Comparison of ENCODE assay signal across 25 mouse cellular contexts in the genomic region with DNA sequence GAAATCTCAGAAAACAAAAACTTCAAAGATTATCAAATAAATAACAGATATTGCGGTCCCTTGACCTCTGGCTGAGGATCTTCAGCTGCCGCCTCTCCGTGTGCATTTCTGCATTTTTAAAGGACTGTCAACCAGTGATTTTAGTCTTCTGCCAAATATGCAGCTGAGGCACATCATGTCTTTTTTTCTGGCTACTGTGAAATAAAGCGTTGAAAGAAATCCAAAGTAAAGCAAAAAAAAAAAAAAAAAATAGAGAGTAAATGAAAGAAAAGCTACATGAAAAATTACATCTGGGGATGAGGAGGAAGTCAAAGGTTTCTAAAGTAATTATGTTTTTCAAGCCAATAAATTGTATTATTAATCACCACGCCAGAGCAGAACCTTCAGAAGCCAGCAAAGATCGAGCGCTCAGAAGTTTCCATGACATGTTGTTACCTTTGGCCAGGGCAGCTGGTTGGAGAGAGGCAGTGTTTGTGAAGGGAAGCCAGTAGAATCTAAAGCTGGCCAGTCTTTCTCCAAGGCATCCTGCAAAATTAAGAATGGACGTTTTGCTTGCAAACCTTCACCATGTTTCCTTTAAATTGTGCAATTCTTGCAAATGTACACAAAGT.
A peak's percentile ranks its signal among the peaks of the same experiment; 100 is the strongest.
DNase-seq lines count a peak whose midpoint lies in the region; ATAC-seq and TF ChIP-seq lines count a peak whose summit lies in the region.
"Had no signal": no experiment of that assay in that cellular context is flagged by ENCODE, and none has a peak within 500 bp of the region (broad histone marks: within the 10 kb centered on the region; RNA-seq: fewer than 3 reads in every experiment).

No protein-coding gene starts in this region.

- H3K9ac ChIP-seq in heart, embryonic 12.5 days: no peak overlapping the region
- no peak overlapping the region; the same call in 1 of the 2 replicates for H3K9ac ChIP-seq in embryonic facial prominence, embryonic 14.5 days (ENCODE audit: low read depth, low read length)
- H3K9ac ChIP-seq in hindbrain, embryonic 14.5 days: no peak overlapping the region
- H3K9ac ChIP-seq: embryonic facial prominence, embryonic 12.5 days; heart, embryonic 15.5 days; limb, embryonic 12.5 days; liver, postnatal 0 days; neural tube, embryonic 12.5 days had no signal

- DNase-seq in heart, adult 8-10 months (ENCODE audit: low spot score): no peak
- DNase-seq in embryonic facial prominence, embryonic 14.5 days (ENCODE audit: low spot score): peak; percentile 33
- peak; percentile 25 for DNase-seq in kidney, adult 2 months
- peak; percentile 58 for DNase-seq in kidney, postnatal 10 days
- DNase-seq in thymus, postnatal 25 days: no peak
- DNase-seq in hindbrain, embryonic 14.5 days (ENCODE audit: low spot score): no peak
- DNase-seq: adrenal gland, postnatal 14 days; cerebellum, adult 9-10 months; gastrocnemius, postnatal 25 days; heart, adult 18-20 months; heart, postnatal 4 days; liver, postnatal 0 days; lung, postnatal 14 days; midbrain, embryonic 14.5 days; right cerebral cortex, postnatal 14 days had no signal

- 65% methylated on average over 8 of the region's 8 CpGs for WGBS in heart, embryonic 12.5 days
- 62% methylated on average over 8 of the region's 8 CpGs for WGBS in embryonic facial prominence, embryonic 14.5 days
- 58% methylated on average over 8 of the region's 8 CpGs for WGBS in kidney, adult 2 months
- 74% methylated on average over 8 of the region's 8 CpGs for WGBS in hindbrain, embryonic 14.5 days

- no peaks in the 10 kb centered on the region for H3K36me3 ChIP-seq in heart, embryonic 12.5 days
- no peaks in the 10 kb centered on the region for H3K36me3 ChIP-seq in embryonic facial prominence, embryonic 14.5 days (ENCODE audit: control insufficient read depth, insufficient read depth, low read length)
- H3K36me3 ChIP-seq in kidney, adult 2 months (ENCODE audit: control insufficient read depth, insufficient read depth, low read length): no peaks in the 10 kb centered on the region
- H3K36me3 ChIP-seq in hindbrain, embryonic 14.5 days (replicated peaks; ENCODE audit: control insufficient read depth, insufficient read depth): no peaks in the 10 kb centered on the region
- H3K36me3 ChIP-seq: embryonic facial prominence, embryonic 12.5 days; heart, embryonic 15.5 days; limb, embryonic 12.5 days; neural tube, embryonic 12.5 days had no signal

- no peak for TF ChIP-seq POLR2A in kidney, adult 2 months (IDR thresholded peaks at IDR 0.05; ENCODE audit: low read depth, low read length)

- no peak for TF ChIP-seq CTCF in kidney, adult 2 months (conservative IDR thresholded peaks at IDR 0.05; ENCODE audit: insufficient read depth, insufficient read length, low read depth, low read length)

- H3K4me2 ChIP-seq in heart, embryonic 12.5 days: no peak overlapping the region
- peak overlapping the region; percentile 23 for H3K4me2 ChIP-seq in embryonic facial prominence, embryonic 14.5 days (ENCODE audit: low read depth, low read length)
- no peak overlapping the region for H3K4me2 ChIP-seq in hindbrain, embryonic 14.5 days (replicated peaks)
- H3K4me2 ChIP-seq: embryonic facial prominence, embryonic 12.5 days; heart, embryonic 15.5 days; limb, embryonic 12.5 days; liver, embryonic 11.5 days; neural tube, embryonic 12.5 days had no signal

- H3K9me3 ChIP-seq in heart, embryonic 12.5 days (replicated peaks): no peaks in the 10 kb centered on the region
- no peaks in the 10 kb centered on the region for H3K9me3 ChIP-seq in embryonic facial prominence, embryonic 14.5 days (ENCODE audit: control insufficient read depth, low read length)
- no peaks in the 10 kb centered on the region for H3K9me3 ChIP-seq in hindbrain, embryonic 14.5 days (ENCODE audit: control insufficient read depth, low read length)
- H3K9me3 ChIP-seq: embryonic facial prominence, embryonic 12.5 days; heart, embryonic 15.5 days; limb, embryonic 12.5 days; neural tube, embryonic 12.5 days had no signal

- no peak overlapping the region for H3K4me3 ChIP-seq in heart, embryonic 12.5 days
- peak overlapping the region; percentile 14; the same call in 1 of the 2 replicates for H3K4me3 ChIP-seq in embryonic facial prominence, embryonic 14.5 days (ENCODE audit: low read depth, low read length)
- H3K4me3 ChIP-seq in kidney, adult 2 months (ENCODE audit: insufficient read depth, low read depth, low read length): no peak overlapping the region
- H3K4me3 ChIP-seq in hindbrain, embryonic 14.5 days (replicated peaks; ENCODE audit: low read length): no peak overlapping the region
- H3K4me3 ChIP-seq: embryonic facial prominence, embryonic 12.5 days; heart, embryonic 15.5 days; limb, embryonic 12.5 days; neural tube, embryonic 12.5 days had no signal

- H3K27me3 ChIP-seq in heart, embryonic 12.5 days (replicated peaks): no peaks in the 10 kb centered on the region
- no peaks in the 10 kb centered on the region for H3K27me3 ChIP-seq in embryonic facial prominence, embryonic 14.5 days (replicated peaks; ENCODE audit: control insufficient read depth, insufficient read depth, low read length)
- H3K27me3 ChIP-seq in kidney, adult 2 months (replicated peaks; ENCODE audit: control insufficient read depth, insufficient read depth, low read length): no peaks in the 10 kb centered on the region
- H3K27me3 ChIP-seq in hindbrain, embryonic 14.5 days (ENCODE audit: control insufficient read depth, insufficient read depth, low read length): no peaks in the 10 kb centered on the region
- H3K27me3 ChIP-seq: embryonic facial prominence, embryonic 12.5 days; heart, embryonic 15.5 days; limb, embryonic 12.5 days; neural tube, embryonic 12.5 days had no signal

- H3K27ac ChIP-seq in heart, embryonic 12.5 days (ENCODE audit: poor library complexity, severe bottlenecking): no peak overlapping the region
- no peak overlapping the region; the same call in 1 of the 2 replicates for H3K27ac ChIP-seq in embryonic facial prominence, embryonic 14.5 days (replicated peaks; ENCODE audit: low read depth, low read length)
- H3K27ac ChIP-seq in kidney, adult 2 months (ENCODE audit: insufficient read depth, low read depth, low read length): peak overlapping the region; percentile 50
- H3K27ac ChIP-seq in hindbrain, embryonic 14.5 days: no peak overlapping the region
- H3K27ac ChIP-seq: embryonic facial prominence, embryonic 12.5 days; heart, embryonic 15.5 days; limb, embryonic 12.5 days; neural tube, embryonic 12.5 days had no signal

- ATAC-seq in heart, embryonic 12.5 days (ENCODE audit: insufficient number of reproducible peaks, low FRiP score): 0 out of 2 replicates have a peak, but pooled peaks have one; percentile 53
- ATAC-seq in embryonic facial prominence, embryonic 14.5 days (ENCODE audit: low read depth): no peak
- ATAC-seq in hindbrain, embryonic 14.5 days (ENCODE audit: low FRiP score): no peak
- ATAC-seq in megakaryocyte progenitor cell, adult 5-6 weeks (replicated peaks; ENCODE audit: poor library complexity): no peak
- ATAC-seq: CD4-positive, CD25-positive, alpha-beta regulatory T cell, adult 4 months; forebrain, embryonic 14.5 days; hindbrain, embryonic 16.5 days; liver, postnatal 0 days had no signal

- H3K4me1 ChIP-seq in heart, embryonic 12.5 days (replicated peaks): no peaks in the 10 kb centered on the region
- H3K4me1 ChIP-seq in embryonic facial prominence, embryonic 14.5 days (ENCODE audit: control insufficient read depth, insufficient read depth, low read length): no peaks in the 10 kb centered on the region; the same call in 1 of the 2 replicates
- no peaks in the 10 kb centered on the region for H3K4me1 ChIP-seq in kidney, adult 2 months (ENCODE audit: control insufficient read depth, insufficient read depth, low read length)
- H3K4me1 ChIP-seq in hindbrain, embryonic 14.5 days (replicated peaks; ENCODE audit: control insufficient read depth, insufficient read depth, low read length): no peaks in the 10 kb centered on the region
- H3K4me1 ChIP-seq: embryonic facial prominence, embryonic 12.5 days; heart, embryonic 15.5 days; limb, embryonic 12.5 days; neural tube, embryonic 12.5 days had no signal

Comparison
In these comparisons a context has a peak if more than half of its experiments do, and no peak if none do; other contexts are left out.
1. DNase-seq: peak in embryonic facial prominence, embryonic 14.5 days (single experiment), kidney, adult 2 months (single experiment) and kidney, postnatal 10 days (single experiment); none in heart, adult 8-10 months (single experiment), thymus, postnatal 25 days (single experiment) and hindbrain, embryonic 14.5 days (single experiment).